ENCODE assay signal across 10 mouse cellular contexts in the genomic region with DNA sequence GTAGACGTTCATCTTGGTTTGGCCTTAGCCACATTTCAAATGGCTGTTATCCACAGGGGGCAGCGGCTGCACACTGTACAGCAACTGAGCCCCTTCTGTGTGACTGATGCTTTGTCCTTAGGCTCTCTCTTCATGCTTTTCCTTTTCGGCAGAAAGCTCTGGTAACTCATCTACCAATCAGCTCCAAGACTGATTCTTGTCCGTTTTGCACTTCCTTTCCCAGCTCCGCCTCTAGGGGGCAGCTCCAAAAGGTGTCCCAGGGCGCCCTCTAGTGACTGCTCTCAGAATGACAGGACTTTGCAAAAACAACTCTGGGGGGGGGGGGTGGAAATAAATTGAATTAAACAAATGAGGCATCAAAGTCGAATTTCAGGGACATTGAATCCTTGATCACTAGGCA.
A peak's percentile ranks its signal among the peaks of the same experiment; 100 is the strongest.
DNase-seq lines count a peak whose midpoint lies in the region; ATAC-seq and TF ChIP-seq lines count a peak whose summit lies in the region.
"Had no signal": no experiment of that assay in that cellular context is flagged by ENCODE, and none has a peak within 500 bp of the region (broad histone marks: within the 10 kb centered on the region; RNA-seq: fewer than 3 reads in every experiment).

No protein-coding gene starts in this region.

- peaks cover 2% of the 10 kb centered on the region for H3K4me1 ChIP-seq in heart, adult 2 months (ENCODE audit: control insufficient read depth, insufficient read depth, low read length)
- H3K4me1 ChIP-seq in heart, embryonic 11.5 days (ENCODE audit: control insufficient read depth, insufficient read depth, low read length) = 0 out of 2 replicates have a peak, but pooled peaks cover 2% of the 10 kb centered on the region
- no peaks in the 10 kb centered on the region for H3K4me1 ChIP-seq in heart, postnatal 0 days (ENCODE audit: control insufficient read depth, insufficient read depth)
- no peaks in the 10 kb centered on the region for H3K4me1 ChIP-seq in midbrain, postnatal 0 days (ENCODE audit: insufficient read depth, low read length)
- H3K4me1 ChIP-seq: embryonic facial prominence, embryonic 12.5 days; stomach, embryonic 15.5 days had no signal

- ATAC-seq in heart, embryonic 11.5 days (replicated peaks; ENCODE audit: insufficient number of reproducible peaks, low FRiP score, low TSS enrichment) = no peak
- peak; percentile 93 for ATAC-seq in common myeloid progenitor, adult 5-6 weeks (replicated peaks; ENCODE audit: low read depth, poor library complexity, severe bottlenecking)
- no peak for ATAC-seq in heart, postnatal 0 days (ENCODE audit: insufficient read depth, low read depth)
- ATAC-seq in midbrain, postnatal 0 days (ENCODE audit: low FRiP score) = no peak

- H3K4me2 ChIP-seq in heart, embryonic 11.5 days = no peak overlapping the region
- H3K4me2 ChIP-seq in heart, postnatal 0 days (ENCODE audit: low read depth, low read length) = no peak overlapping the region
- H3K4me2 ChIP-seq in midbrain, postnatal 0 days (ENCODE audit: low read depth, low read length, poor library complexity, severe bottlenecking) = no peak overlapping the region
- H3K4me2 ChIP-seq: embryonic facial prominence, embryonic 12.5 days; stomach, embryonic 15.5 days had no signal

- no peak for TF ChIP-seq POLR2A in heart, adult 2 months (IDR thresholded peaks at IDR 0.05; ENCODE audit: insufficient read depth, low read depth, low read length)

- DNase-seq in heart, adult 2 months = peak; percentile 81 to 88
- DNase-seq in adrenal gland, adult (ENCODE audit: inconsistent age in 2 of 2, low spot score in 1 of 2) = peak; percentile 79 to 94
- peak; percentile 88 for DNase-seq in heart, postnatal 0 days (ENCODE audit: low spot score)
- peak; percentile 70 to 88 for DNase-seq in left cerebral cortex, adult 18-20 months (ENCODE audit: low spot score in 2 of 2)
- peak; percentile 75 for DNase-seq in midbrain, postnatal 0 days (ENCODE audit: low spot score)
- DNase-seq in spleen, postnatal 36 days (ENCODE audit: low spot score in 2 of 2) = peak; percentile 79 to 89

- no peaks in the 10 kb centered on the region for H3K79me2 ChIP-seq in heart, adult 2 months (replicated peaks; ENCODE audit: control insufficient read depth, insufficient read depth, low read length)

- WGBS in heart, adult 2 months = 33% methylated on average over 7 of the region's 7 CpGs
- 34% methylated on average over 7 of the region's 7 CpGs for WGBS in heart, embryonic 11.5 days (ENCODE audit: insufficient replicate concordance)
- 32% methylated on average over 7 of the region's 7 CpGs for WGBS in heart, postnatal 0 days
- WGBS in midbrain, postnatal 0 days = 26% methylated on average over 7 of the region's 7 CpGs

- no peak overlapping the region for H3K27ac ChIP-seq in heart, adult 2 months
- no peak overlapping the region for H3K27ac ChIP-seq in heart, embryonic 11.5 days (ENCODE audit: low read depth, low read length)
- H3K27ac ChIP-seq in heart, postnatal 0 days (ENCODE audit: low read depth) = no peak overlapping the region
- no peak overlapping the region for H3K27ac ChIP-seq in midbrain, postnatal 0 days (ENCODE audit: low read depth, low read length)
- H3K27ac ChIP-seq: embryonic facial prominence, embryonic 12.5 days; stomach, embryonic 15.5 days had no signal

- intact Hi-C loops in heart, adult 2 months (cut with DNase I) = loop anchor here (1.0 to 5.0 kb wide), 5 partner anchors 85 to 587 kb away; no protein-coding TSS in a partner anchor

- no peak overlapping the region for H3K4me3 ChIP-seq in heart, adult 2 months
- H3K4me3 ChIP-seq in heart, embryonic 11.5 days (ENCODE audit: low read depth, low read length) = no peak overlapping the region
- no peak overlapping the region for H3K4me3 ChIP-seq in heart, postnatal 0 days (ENCODE audit: low read depth, low read length)
- no peak overlapping the region for H3K4me3 ChIP-seq in midbrain, postnatal 0 days (ENCODE audit: low read depth, low read length)
- H3K4me3 ChIP-seq: embryonic facial prominence, embryonic 12.5 days; stomach, embryonic 15.5 days had no signal

- H3K9me3 ChIP-seq in heart, embryonic 11.5 days (replicated peaks; ENCODE audit: control insufficient read depth, low read length) = no peaks in the 10 kb centered on the region
- H3K9me3 ChIP-seq in heart, postnatal 0 days (replicated peaks; ENCODE audit: control insufficient read depth, low read length) = no peaks in the 10 kb centered on the region
- no peaks in the 10 kb centered on the region for H3K9me3 ChIP-seq in midbrain, postnatal 0 days (ENCODE audit: low read length)
- H3K9me3 ChIP-seq: embryonic facial prominence, embryonic 12.5 days; stomach, embryonic 15.5 days had no signal

- TF ChIP-seq EP300 in heart, adult 2 months (IDR thresholded peaks at IDR 0.05; ENCODE audit: insufficient read depth, low read depth, low read length) = peak; percentile 74; the same call in 1 of the 2 replicates
- TF ChIP-seq EP300 in heart, postnatal 0 days (IDR thresholded peaks at IDR 0.05; ENCODE audit: low read depth) = no peak

- no peaks in the 10 kb centered on the region for H3K36me3 ChIP-seq in heart, adult 2 months (ENCODE audit: control insufficient read depth, insufficient read depth, low read length)
- no peaks in the 10 kb centered on the region for H3K36me3 ChIP-seq in heart, embryonic 11.5 days (ENCODE audit: control insufficient read depth, insufficient read depth, low read length)
- no peaks in the 10 kb centered on the region for H3K36me3 ChIP-seq in heart, postnatal 0 days (replicated peaks; ENCODE audit: control insufficient read depth, insufficient read depth, low read length)
- H3K36me3 ChIP-seq in midbrain, postnatal 0 days (ENCODE audit: insufficient read depth, low read length) = no peaks in the 10 kb centered on the region
- H3K36me3 ChIP-seq: embryonic facial prominence, embryonic 12.5 days; stomach, embryonic 15.5 days had no signal

- no peak overlapping the region for H3K9ac ChIP-seq in heart, adult 2 months (ENCODE audit: low read depth, low read length)
- H3K9ac ChIP-seq in heart, embryonic 11.5 days (ENCODE audit: low read depth, low read length) = no peak overlapping the region
- H3K9ac ChIP-seq in heart, postnatal 0 days (replicated peaks; ENCODE audit: low read depth, low read length) = no peak overlapping the region
- H3K9ac ChIP-seq in midbrain, postnatal 0 days (replicated peaks; ENCODE audit: low read length, poor library complexity, severe bottlenecking) = no peak overlapping the region
- H3K9ac ChIP-seq: embryonic facial prominence, embryonic 12.5 days; stomach, embryonic 15.5 days had no signal

- peak; percentile 89 for TF ChIP-seq CTCF in heart, adult 2 months (IDR thresholded peaks at IDR 0.05)
- TF ChIP-seq CTCF in heart, postnatal 0 days (IDR thresholded peaks at IDR 0.05; ENCODE audit: low read depth) = peak; percentile 97
- TF ChIP-seq CTCF in midbrain, postnatal 0 days (IDR thresholded peaks at IDR 0.05) = peak; percentile 89

- H3K27me3 ChIP-seq in heart, adult 2 months (ENCODE audit: control insufficient read depth, insufficient read depth, low read length) = no peaks in the 10 kb centered on the region
- H3K27me3 ChIP-seq in heart, embryonic 11.5 days (ENCODE audit: control insufficient read depth, insufficient read depth, low read length) = no peaks in the 10 kb centered on the region
- no peaks in the 10 kb centered on the region for H3K27me3 ChIP-seq in heart, postnatal 0 days (ENCODE audit: control insufficient read depth, insufficient read depth, low read length)
- no peaks in the 10 kb centered on the region for H3K27me3 ChIP-seq in midbrain, postnatal 0 days (ENCODE audit: insufficient read depth, low read length)
- H3K27me3 ChIP-seq: embryonic facial prominence, embryonic 12.5 days; stomach, embryonic 15.5 days had no signal
